Mouse (Mus musculus) heart, postnatal 25 days (tissue): Measurements from ENCODE around the gene Ispd. TPM values are rescaled to one million over a fixed set of nuclear protein-coding genes. Genes with fewer than 3 reads are reported as not detected.

Source experiments
- DNase-seq: peaks from one replicate; pipeline ENCODE4 v3.0.0; 2022; ENCODE audit warnings: low spot score
- intact Hi-C: fragments of 180-260 bp; cut with DNase I; formaldehyde crosslinking; loops from one replicate; pipeline ENCODE4 v1.15.1; 2025
- total RNA-seq, 2 experiments: library from RNA; stranded (reverse); gene quantifications; 2 replicates each; pipeline ENCODE4 v1.2.3; 2021

Ispd gene
- total RNA-seq, 2 experiments from 2014 or later = 4.7 to 6.3 TPM

DNA sequence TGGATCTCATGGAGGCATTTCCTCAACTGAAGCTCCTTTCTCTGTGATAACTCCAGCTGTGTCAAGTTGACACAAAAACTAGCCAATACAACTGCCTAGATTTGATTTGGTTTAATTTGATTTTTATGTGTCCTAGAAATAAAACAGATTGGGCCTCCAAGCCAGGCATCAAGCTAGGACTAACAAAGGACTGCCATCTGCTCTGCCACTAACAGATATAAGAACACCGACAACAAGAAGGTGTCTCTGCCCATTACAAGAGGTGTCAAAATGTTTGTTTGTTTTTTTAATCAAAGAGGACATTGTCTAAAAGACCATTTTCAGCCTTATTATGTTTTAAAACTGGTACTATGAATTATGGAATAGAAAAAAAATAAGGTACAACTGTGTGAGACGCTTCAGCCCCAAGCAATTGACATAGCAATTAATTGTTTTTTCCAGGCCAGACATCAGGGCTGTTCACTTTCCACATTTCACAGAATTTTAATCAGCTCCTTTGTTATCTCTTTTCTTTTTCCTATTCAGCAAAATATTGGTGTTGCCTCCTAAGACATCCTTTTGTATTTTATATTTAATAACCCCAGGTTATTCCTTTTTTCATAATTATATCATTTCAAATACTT lies 299.7 kb downstream of the Ispd start:
- no peak for DNase-seq
- intact Hi-C loops = no loop called here

DNA sequence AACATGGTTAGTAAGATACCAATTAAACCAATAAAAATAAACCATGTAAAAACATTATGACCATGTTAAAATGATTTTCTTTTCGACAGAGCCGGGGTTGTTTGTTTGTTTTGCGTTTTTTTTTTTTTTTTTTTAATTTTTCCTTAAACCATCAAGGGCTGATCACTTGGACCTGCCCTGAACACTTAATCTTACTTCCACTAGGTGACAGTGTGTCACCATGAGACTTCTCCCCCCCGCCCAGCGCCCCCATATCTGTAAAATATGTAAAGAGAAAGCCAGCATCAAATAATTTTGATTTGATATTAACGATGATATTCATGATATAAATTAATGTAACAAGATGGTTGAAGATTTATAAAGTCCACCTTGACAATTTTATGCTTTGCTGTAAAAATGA lies 300.5 kb downstream of the Ispd start:
- intact Hi-C loops = no loop called here
- DNase-seq = no peak

DNA sequence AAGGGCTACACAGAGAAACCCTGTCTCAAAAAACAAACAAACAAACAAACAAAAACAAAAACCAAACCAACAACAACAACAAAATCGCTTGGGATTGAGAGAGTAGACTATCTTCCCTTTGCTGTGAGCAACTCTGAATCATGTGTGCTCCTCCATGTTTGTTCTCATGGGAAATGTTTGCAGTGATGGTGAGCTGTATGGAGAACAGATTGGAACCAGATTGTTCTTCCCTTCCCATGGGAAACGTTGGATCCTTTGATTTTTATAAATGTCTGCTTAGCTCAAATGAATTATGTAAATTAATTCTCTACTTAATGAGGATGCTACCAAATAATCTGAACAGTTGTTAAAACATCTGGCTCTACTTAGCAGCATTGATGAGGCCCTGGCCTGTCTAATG lies 312.8 kb downstream of the Ispd start:
- no peak for DNase-seq
- intact Hi-C loops = no loop called here

GRCm38 (mm10) chr12:36704380-36704779 lies 323.1 kb downstream of the Ispd start:
- no peak for DNase-seq
- intact Hi-C loops = no loop called here

DNA sequence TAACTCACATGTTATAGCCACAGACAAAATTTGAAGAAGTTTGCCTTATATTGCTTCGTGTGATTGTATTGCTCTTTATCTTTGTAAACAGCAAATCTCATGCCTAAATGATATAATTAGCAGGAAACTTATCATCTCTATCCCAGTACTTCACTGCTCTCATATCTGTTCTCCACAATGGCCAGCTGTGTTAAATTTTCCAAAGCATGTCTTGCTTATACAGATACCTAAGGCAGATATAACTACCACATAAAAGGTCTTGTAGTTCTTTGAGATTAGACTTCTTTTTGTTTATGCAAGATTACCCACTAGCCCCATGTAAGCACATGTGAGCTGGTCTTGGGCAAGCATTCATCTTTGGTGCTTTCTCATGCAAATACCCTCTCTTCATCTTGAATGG lies 327.6 kb downstream of the Ispd start:
- intact Hi-C loops = no loop called here
- DNase-seq = no peak

GRCm38 (mm10) chr12:36713866-36714662 lies 332.8 kb downstream of the Ispd start:
- intact Hi-C loops = loop anchor here (5.0 to 10.0 kb wide), 4 partner anchors 361 to 738 kb away; no protein-coding TSS in a partner anchor
- no peak for DNase-seq

GRCm38 (mm10) chr12:36717526-36717925 lies 336.3 kb downstream of the Ispd start:
- intact Hi-C loops = loop anchor here (5.0 to 10.0 kb wide), 5 partner anchors 65 to 547 kb away; no protein-coding TSS in a partner anchor

GRCm38 (mm10) chr12:36718417-36718816 lies 337.2 kb downstream of the Ispd start:
- intact Hi-C loops = loop anchor here (2.0 to 10.0 kb wide), 6 partner anchors 64 to 546 kb away; partner anchors contain the start of gene Meox2
- DNase-seq = no peak

More at GRCm38 (mm10) chr12:36717526-36717925, 336.3 kb downstream of the Ispd start:
- no peak for DNase-seq

- DNase-seq = no peak
- intact Hi-C loops = loop anchor here (2.0 to 10.0 kb wide), 6 partner anchors 63 to 546 kb away; partner anchors contain the start of gene Meox2
These were observed 337.8 kb downstream of the Ispd start for GRCm38 (mm10) chr12:36719074-36719473.

GRCm38 (mm10) chr12:36720779-36721178 lies 339.5 kb downstream of the Ispd start:
- intact Hi-C loops = loop anchor here (2.0 to 5.0 kb wide), 2 partner anchors 212 to 294 kb away; no protein-coding TSS in a partner anchor
- DNase-seq = no peak

- no peak for DNase-seq
These were observed 340.0 kb downstream of the Ispd start for GRCm38 (mm10) chr12:36721223-36721622.

DNA sequence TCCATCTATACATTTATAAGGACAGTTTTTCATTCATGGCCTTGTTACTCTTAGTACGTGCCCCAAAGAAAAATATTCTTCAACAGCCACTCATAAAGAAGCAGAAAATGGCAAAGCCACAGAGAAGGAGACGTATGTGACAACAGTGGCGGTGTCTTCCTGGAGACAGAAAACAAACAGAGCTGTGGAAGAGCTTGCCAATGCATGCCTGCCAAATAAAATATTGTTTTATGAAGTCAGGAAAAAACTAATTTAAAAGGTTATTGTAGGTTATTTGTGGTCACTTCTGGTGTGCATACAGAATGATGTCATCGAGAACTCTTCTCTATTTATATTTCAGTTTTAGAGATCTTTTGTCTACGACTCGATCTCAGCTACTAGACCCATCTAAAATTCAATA lies 341.5 kb downstream of the Ispd start:
- DNase-seq = no peak
- intact Hi-C loops = loop anchor here (5.0 kb wide), 1 partner anchor 210 kb away; no protein-coding TSS in a partner anchor

More at GRCm38 (mm10) chr12:36721223-36721622, 340.0 kb downstream of the Ispd start:
- intact Hi-C loops = loop anchor here (2.0 to 5.0 kb wide), 2 partner anchors 211 to 294 kb away; no protein-coding TSS in a partner anchor

- no peak for DNase-seq
- intact Hi-C loops = loop anchor here (5.0 kb wide), 1 partner anchor 209 kb away; no protein-coding TSS in a partner anchor
These were observed 342.1 kb downstream of the Ispd start for GRCm38 (mm10) chr12:36723302-36723701.

- intact Hi-C loops = loop anchor here (5.0 kb wide), 1 partner anchor 208 kb away; no protein-coding TSS in a partner anchor
- no peak for DNase-seq
These were observed 343.0 kb downstream of the Ispd start for GRCm38 (mm10) chr12:36724297-36724696.

DNA sequence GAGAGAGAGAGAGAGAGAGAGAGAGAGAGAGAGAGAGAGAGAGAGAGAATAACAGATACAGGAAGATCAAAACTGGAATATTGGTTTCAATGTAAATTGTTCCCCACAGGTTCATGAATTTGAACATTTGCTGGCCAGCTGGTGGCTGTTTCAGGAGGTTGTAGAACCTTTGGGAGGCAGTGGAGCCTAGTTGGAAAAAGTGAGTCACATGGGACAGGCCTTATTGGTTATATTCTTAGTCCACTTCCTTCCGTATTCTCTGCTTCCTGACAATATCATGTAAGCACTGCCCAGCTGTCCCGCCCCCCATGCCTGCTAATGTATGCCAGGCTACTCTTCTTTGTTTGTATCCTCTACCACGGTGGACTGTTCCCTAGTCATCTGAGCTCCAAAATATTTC lies 344.0 kb downstream of the Ispd start:
- DNase-seq = no peak
- intact Hi-C loops = no loop called here

- DNase-seq = no peak
- intact Hi-C loops = no loop called here
These were observed 344.8 kb downstream of the Ispd start for GRCm38 (mm10) chr12:36726026-36726425.

DNA sequence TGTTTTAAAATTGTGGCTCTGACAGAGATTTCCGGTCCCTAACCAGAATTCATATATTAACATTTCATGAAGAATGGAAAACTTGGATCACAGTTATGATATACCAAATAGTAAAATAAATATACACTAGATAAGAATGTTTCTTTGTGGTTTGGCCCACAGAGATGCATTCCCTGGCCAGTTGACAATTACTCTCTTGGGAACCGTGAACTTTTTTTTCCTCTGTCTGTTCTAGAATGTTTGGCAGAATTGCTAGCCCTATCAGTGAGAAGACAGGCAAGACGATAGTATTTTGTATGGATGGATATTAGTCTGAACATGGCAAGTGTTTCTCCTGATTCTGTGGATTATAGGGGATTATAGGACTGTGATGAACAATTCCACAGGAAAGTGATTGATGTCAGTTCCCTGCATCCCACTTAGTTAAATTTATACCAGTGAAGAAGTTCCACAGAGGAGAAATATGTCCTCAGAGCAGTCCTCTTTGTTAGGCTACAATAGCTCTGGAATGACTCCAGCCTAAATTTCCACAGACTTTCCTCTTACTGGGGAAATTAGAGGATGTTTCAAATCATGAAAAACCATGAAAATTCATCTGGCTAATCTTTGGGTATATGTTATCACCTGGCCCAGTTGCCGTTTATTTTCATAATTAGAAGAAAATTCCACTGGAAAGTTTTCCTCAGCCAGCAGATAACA lies 352.6 kb downstream of the Ispd start:
- DNase-seq = no peak
- intact Hi-C loops = no loop called here
